Mouse (Mus musculus): ENCODE results near the gene Nupr1.

Nupr1 gene

GRCm38 (mm10) chr7:126630824-126631518 lies at the start of gene Nupr1:
Gene Nupr1 (minus strand): TSS chr7:126630861.
- DNase-seq (ENCODE audit: low spot score in 2 of 2), result no peak

DNA sequence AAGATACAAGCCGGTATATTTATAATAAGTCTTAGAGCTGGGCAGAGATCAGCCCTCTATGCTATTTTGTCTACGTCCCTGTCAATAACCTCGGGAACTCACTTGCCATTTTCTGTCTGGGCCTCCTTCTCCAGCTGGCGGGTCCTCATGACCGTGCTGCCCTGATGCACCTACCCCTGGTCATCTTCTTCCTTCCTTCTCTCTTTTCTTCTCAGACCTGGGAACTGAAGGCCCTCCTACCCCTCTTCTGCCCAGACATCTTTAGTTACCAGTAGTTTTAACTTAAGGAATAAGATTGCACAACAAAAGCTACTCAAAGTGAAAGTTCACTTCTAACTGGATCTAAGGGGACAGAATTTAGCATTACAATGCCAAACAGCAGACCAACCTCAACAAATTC lies 49.0 kb upstream of the Nupr1 start:
- DNase-seq (ENCODE audit: low spot score in 2 of 2), result no peak

- DNase-seq (ENCODE audit: low spot score in 2 of 2), result no peak
These were observed 48.1 kb upstream of the Nupr1 start for GRCm38 (mm10) chr7:126678545-126679341.

DNA sequence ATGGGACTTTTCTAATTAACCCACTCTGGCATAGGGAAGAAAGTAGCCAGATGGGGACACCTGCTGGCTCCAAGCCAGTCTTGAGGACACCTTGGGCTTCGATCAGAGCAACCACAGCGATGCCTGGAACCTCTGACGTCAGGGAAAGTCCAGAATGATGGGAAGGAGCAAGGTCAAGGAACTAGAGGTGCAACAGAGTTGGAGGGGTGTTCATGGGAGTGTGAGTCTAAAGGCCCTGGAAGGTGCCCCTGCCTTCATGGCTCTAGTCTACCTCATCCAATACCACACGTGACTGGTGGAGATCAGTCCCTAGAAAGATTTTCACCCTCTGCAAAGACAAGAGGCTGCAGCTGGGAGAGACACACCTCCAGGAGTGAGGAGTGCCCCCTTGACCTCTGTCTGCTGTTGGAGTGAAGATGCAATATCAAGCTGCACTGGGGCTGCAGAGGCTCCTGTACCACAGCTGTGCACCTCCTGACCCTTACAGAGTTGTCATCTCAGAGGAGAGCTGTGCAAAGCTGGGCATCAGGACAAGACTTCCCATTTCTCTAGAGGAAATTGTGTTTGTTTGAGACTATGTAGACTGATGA lies 46.1 kb upstream of the Nupr1 start:
- no peak for DNase-seq (ENCODE audit: low spot score in 2 of 2)

GRCm38 (mm10) chr7:126676207-126676606 lies 45.5 kb upstream of the Nupr1 start, which contains the start of gene Sult1a1:
Gene Sult1a1 (minus strand): TSS chr7:126676432.
- no peak for DNase-seq (ENCODE audit: low spot score in 2 of 2)

GRCm38 (mm10) chr7:126675104-126675503 lies 44.4 kb upstream of the Nupr1 start:
- DNase-seq (ENCODE audit: low spot score in 2 of 2), result no peak

GRCm38 (mm10) chr7:126672111-126672510 lies 41.5 kb upstream of the Nupr1 start:
- DNase-seq (ENCODE audit: low spot score in 2 of 2), result no peak

- DNase-seq (ENCODE audit: low spot score in 2 of 2), result no peak
These were observed 39.5 kb upstream of the Nupr1 start for GRCm38 (mm10) chr7:126670152-126670551.

- no peak for DNase-seq (ENCODE audit: low spot score in 2 of 2)
These were observed 37.8 kb upstream of the Nupr1 start for GRCm38 (mm10) chr7:126668452-126668851.

DNA sequence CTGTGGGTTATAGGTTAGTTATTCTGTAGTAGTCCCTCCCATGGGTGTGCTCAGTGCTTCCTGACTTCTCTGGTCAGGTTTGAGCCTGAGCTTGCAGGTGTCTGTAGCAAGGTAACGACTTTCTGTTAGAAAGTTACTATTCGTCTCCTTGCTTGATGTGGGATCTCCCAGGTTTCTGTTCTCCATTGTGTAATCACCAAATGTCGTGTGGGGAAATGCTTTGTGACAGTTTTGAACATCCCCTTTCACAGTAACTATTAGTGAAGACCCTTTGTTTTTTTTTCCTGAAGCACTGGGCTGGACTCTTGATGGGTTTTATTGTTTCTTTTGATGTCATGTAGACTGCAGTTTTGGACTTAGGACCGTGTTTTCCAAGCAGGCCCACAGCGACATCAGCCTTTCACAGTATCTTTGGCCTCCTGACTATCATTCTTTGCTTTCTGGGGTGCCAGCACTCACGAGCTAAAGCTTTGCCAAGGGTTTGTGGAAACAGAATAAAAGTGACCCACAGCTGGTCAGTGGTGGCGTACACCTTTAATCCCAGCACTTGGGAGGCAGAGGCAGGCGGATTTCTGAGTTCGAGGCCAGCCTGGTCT lies 36.9 kb upstream of the Nupr1 start:
- DNase-seq (ENCODE audit: low spot score in 2 of 2), result no peak

DNA sequence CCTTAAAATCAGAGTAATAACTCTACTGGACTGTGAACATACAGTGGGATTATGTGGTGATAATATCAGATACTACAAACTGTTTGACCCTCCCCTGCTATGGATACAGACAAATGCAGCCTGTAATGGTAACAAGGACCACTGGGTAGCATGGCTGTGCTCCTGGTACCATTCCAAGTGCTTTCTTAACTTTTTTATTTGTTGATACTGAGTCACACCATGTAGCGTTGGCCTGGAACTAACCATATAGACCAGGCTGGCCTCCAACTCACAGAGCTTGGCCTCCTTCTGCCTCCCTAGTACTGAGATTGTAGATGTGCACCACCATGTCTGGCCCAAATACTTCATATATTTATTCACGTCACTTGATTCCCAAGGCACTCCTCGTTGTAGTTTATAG lies 34.6 kb upstream of the Nupr1 start:
- DNase-seq (ENCODE audit: low spot score in 2 of 2), result no peak

GRCm38 (mm10) chr7:126663646-126664045 lies 33.0 kb upstream of the Nupr1 start:
- no peak for DNase-seq (ENCODE audit: low spot score in 2 of 2)

DNA sequence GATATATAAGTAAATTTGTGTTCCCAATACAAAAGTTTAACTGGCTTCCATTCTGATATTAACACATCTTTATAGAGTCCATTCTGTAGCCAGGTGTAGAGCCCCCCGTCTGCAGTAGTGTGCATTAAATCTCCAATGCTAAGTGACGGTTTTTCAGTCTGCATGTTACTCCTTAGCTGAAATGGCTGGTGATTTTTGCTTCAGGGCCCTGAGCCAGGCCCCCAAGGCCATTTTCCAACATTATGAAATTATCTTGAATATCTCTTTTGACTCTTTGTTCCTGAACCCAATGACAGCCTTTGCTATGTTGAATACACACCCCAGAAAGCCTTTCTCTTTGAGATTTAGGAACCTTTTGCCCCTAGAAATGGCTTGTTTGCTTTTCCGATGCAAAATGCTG lies 29.1 kb upstream of the Nupr1 start:
- DNase-seq (ENCODE audit: low spot score in 2 of 2), result no peak

DNA sequence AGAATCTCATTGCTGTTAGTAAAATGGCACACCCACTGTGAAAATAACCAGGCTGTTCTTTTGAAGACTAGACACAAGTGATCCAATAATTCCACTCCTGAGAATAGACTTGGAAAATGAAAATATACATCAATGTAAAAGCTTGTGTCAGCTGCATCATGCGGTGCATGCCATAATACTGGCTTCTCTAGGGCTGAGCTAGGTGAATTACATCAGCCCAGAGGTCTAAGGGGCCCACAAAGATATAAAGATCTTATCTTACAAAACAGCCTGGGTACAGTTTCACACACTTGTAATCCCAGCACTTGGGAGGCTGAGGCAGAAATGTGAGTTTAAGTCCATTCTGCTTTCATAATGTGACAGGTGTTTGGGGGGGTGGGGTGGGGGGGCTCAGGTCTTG lies 26.9 kb upstream of the Nupr1 start:
- no peak for DNase-seq (ENCODE audit: low spot score in 2 of 2)

GRCm38 (mm10) chr7:126655695-126656094 lies 25.0 kb upstream of the Nupr1 start:
- no peak for DNase-seq (ENCODE audit: low spot score in 2 of 2)

DNA sequence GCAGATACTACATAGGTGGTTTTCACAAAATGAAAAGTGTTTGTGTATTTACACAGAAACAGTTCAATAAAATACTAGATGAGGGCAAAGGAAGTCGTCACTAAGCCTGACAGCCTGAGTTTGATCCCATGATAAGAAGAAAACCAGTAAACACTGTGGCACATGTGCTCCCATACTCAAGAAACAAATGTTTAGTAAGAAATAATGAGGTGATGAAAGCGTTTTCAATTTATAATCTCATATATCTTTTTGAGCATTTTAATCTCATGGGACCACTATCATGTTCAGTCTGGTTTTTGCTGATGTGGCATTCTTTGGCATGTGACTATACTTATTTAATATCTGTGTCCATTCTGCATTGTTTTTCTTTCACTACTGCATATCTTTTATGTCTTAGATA lies 23.3 kb upstream of the Nupr1 start:
- DNase-seq (ENCODE audit: low spot score in 2 of 2), result no peak

DNA sequence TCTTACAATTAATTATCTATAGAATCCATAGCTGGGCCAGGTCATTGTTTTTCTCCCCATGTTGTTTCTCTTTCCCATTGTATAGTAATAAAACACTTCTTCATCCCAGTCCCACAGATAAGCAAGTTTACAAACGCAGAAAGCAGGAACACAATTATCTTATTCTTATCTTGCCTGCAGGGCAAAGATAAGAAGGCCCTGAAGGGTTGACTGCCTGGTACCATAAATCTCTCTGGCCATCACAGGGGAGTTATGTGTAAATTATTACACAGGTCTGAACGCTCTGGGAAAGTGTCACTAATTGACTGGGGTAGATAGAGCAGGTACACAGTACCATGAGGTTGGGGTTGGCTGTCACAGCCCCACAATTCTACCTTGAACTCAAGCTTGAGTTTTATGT lies 20.2 kb upstream of the Nupr1 start:
- no peak for DNase-seq (ENCODE audit: low spot score in 2 of 2)

DNA sequence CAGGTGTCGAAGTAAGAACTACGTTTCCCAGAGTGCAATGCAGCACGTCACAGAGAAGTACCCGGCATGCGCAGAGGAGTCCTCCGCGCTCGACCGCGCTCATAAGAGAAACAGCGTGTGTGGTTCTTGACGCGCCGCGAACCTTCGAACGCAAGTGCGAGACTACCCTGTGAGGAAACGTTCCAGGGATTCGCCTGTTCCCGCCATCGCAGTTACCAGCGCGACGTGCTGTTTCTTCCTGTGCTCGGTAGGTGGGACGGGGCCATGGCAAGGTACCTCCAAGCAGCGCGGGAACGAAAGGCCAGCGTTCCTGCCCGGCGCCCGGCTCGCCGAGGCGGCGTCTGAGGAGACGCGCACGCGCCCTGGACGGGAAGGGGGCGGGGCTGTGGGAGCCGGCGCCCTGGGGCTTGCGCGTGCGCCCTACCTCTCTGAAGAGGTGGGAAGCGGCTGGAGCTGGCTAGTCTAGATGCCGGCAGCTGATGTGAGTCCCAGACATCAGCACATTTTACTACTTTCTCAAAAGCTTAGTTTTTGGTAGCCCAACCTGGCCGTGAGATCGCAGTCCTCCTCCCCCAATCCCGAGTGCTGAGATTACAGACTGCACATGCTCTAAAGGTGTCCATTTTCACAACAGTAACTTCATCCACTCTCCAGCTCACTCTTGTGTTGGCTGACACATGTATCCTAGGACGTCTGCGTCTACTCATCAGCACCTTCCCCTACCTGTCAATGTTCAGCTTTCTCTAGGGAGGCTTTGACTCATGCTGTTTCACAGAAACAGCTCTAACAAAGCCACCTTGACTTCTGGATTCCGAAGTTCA lies 18.8 kb upstream of the Nupr1 start, which contains the start of gene Sgf29:
Sgf29 (plus strand) TSS at position 79 of the 821 bp plus-strand sequence.
- peak; percentile 87 to 90 for DNase-seq (ENCODE audit: low spot score in 2 of 2)

- DNase-seq (ENCODE audit: low spot score in 2 of 2), result no peak
These were observed 17.8 kb upstream of the Nupr1 start for GRCm38 (mm10) chr7:126648486-126648885.

- no peak for DNase-seq (ENCODE audit: low spot score in 2 of 2)
These were observed 15.0 kb upstream of the Nupr1 start for GRCm38 (mm10) chr7:126645708-126646107.

DNA sequence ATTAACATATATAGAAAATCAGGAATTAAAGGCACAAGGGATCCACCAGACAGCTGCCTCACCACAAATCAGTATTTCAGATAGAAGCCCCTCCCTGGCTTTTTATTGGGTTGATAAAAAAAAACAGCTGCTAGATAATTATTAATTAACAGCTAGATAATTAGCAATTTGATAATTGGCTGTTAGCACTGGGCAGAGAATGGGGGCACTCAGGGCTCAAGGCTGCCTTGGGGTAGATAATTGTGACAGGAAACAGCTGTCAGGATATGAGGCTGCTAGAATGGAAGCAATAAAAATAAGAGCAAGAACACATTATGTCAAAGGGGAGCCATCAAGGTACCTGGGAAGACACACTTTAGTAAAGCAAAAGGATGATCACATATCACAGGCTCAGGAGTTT lies 14.3 kb upstream of the Nupr1 start:
- no peak for DNase-seq (ENCODE audit: low spot score in 2 of 2)

Data from frontal cortex, postnatal 14 days (tissue).